Mouse (Mus musculus): ENCODE data around the gene Ebf1.

DNA sequence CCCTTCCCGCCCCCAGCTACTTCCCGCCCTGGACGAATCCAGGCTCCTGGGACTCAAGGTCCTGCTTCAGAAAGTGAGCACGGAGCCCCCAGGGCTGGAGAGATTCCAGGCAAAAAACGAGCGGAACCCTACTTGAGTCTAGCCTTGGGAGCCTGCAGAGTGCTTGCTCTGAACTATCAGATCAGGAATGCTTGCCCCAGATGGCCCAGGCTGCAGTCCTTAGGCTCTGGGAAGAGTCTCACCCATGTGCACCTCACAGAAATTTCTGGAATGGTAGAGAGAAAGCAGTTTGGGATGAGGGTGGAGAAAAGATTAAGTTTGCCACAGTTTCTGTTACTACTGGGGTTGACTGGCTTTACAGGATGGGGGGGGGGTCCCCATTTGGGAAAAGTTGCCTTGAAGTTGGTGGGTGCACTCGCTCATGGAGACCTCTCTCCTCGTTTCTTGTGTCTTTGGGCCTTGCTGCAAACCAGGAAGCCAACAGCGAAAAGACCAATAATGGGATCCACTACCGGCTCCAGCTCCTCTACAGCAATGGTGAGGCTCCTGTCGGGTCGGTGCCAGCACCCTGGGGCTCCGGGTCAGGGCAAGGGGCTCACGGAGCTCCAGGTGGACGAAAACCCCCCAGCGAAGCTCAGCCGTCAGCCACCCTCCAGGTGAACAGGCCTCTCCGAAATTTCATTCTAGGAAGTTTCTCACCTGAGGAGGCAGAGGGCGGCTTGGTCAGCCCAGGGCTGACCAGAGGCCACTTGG lies 3.8 kb downstream of the Ebf1 start:
- no peak for TF ChIP-seq CTCF (IDR thresholded peaks at IDR 0.05; ENCODE audit: control insufficient read depth, insufficient read depth, low read length)
- no peak for TF ChIP-seq POLR2A (IDR thresholded peaks at IDR 0.05; ENCODE audit: borderline replicate concordance, control insufficient read depth, low read depth, low read length)

Data from bone marrow, adult 2 months (tissue).